Mouse (Mus musculus) hindbrain, embryonic 11.5 days (tissue): Measurements from ENCODE around the gene Tigd4. TPM values are rescaled to one million over a fixed set of nuclear protein-coding genes. Genes with fewer than 3 reads are reported as not detected.

Experiments
- ATAC-seq: fragments of 200-750 bp; cut with Nextera tagmentation; 2 replicates; pipeline ENCODE4 v1.8.0; 2017; ENCODE audit warnings: mild to moderate bottlenecking, moderate TSS enrichment, moderate library complexity; ENCODE audit not compliant: low FRiP score
- DNase-seq: peaks from one replicate; pipeline ENCODE4 v3.0.0-alpha.2; 2015; ENCODE audit warnings: low spot score
- H3K27ac ChIP-seq: fragments of 300-500 bp; sonication (generic); 2 replicates; pipeline ENCODE4 v1.5.1; 2014; ENCODE audit warnings: mild to moderate bottlenecking, low read depth, low read length
- H3K27me3 ChIP-seq: fragments of 300-500 bp; sonication (generic); 2 replicates; pipeline ENCODE4 v1.6.1; 2014; ENCODE audit warnings: mild to moderate bottlenecking, low read length, moderate library complexity, mixed read lengths; ENCODE audit not compliant: control insufficient read depth, insufficient read depth
- H3K36me3 ChIP-seq: fragments of 300-500 bp; sonication (generic); 2 replicates; pipeline ENCODE4 v1.6.1; 2014; ENCODE audit warnings: mild to moderate bottlenecking, low read length, moderate library complexity, mixed read lengths; ENCODE audit not compliant: control insufficient read depth, insufficient read depth
- H3K4me1 ChIP-seq: fragments of 300-500 bp; sonication (generic); replicated peaks from 2 replicates; pipeline ENCODE4 v1.6.1; 2014; ENCODE audit warnings: low read length, mixed read lengths; ENCODE audit not compliant: control insufficient read depth, insufficient read depth
- H3K4me2 ChIP-seq: fragments of 300-500 bp; sonication (generic); replicated peaks from 2 replicates; pipeline ENCODE4 v1.6.1; 2014; ENCODE audit warnings: mild to moderate bottlenecking, low read depth, low read length
- H3K4me3 ChIP-seq: fragments of 300-500 bp; sonication (generic); 2 replicates; pipeline ENCODE4 v1.5.1; 2014; ENCODE audit warnings: low read depth, low read length
- H3K9ac ChIP-seq: fragments of 300-500 bp; sonication (generic); 2 replicates; pipeline ENCODE4 v1.6.1; 2014; ENCODE audit warnings: low read depth, low read length
- H3K9me3 ChIP-seq: fragments of 300-500 bp; sonication (generic); 2 replicates; pipeline ENCODE4 v1.6.1; 2016; ENCODE audit warnings: low read length; ENCODE audit not compliant: control insufficient read depth
- WGBS: fragments of 180-500 bp; shearing (Covaris S2); extraction: QIAGEN DNeasy Blood & Tissue Kit; methylation state at CpG from one replicate; pipeline ENCODE4 v1.1.7; 2014; 5-methylcytosine and 5-hydroxymethylcytosine counted together
- polyA plus RNA-seq: library from polyadenylated mRNA; unstranded; fragments of >200 nt; fragmentation: Nextera tagmentation; extraction: Ambion mirVana; gene quantifications from 2 replicates; pipeline ENCODE4 v1.2.1, GENCODE M21; 2014

The Tigd4 gene
- polyA plus RNA-seq, 1 experiment from 2014 or later = 0.05 TPM

DNA sequence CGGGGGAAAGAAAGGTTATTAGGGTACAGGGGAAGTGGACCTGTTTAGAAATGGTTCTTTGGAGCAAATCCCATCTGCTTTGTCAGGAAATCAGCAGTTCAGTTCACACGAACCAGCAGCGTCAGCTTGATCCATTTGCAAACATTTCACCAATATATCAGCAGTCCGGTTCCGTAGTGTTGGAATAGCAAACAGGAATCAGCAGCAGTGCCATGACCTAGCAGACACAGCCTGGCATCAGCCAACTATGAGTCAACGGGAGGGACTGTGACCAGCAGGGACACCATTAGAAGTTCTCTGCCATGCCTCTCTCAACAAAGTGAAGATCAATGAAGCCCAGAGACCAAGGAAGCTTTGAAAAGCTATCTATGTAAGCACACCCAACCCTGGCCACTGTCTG lies 26.4 kb downstream of the Tigd4 start:
- DNase-seq = no peak
- Histone ChIP-seq H3K36me3 (no peaks in the 10 kb centered on the region), H3K9ac (no peak overlapping the region), H3K4me3 (no peak overlapping the region), H3K4me1 (no peaks in the 10 kb centered on the region), H3K27ac (no peak overlapping the region), H3K27me3 (no peaks in the 10 kb centered on the region), H3K9me3 (no peaks in the 10 kb centered on the region), H3K4me2 (no peak overlapping the region)
- ATAC-seq = no peak
- 93% methylated on average over 6 of the region's 6 CpGs for WGBS

DNA sequence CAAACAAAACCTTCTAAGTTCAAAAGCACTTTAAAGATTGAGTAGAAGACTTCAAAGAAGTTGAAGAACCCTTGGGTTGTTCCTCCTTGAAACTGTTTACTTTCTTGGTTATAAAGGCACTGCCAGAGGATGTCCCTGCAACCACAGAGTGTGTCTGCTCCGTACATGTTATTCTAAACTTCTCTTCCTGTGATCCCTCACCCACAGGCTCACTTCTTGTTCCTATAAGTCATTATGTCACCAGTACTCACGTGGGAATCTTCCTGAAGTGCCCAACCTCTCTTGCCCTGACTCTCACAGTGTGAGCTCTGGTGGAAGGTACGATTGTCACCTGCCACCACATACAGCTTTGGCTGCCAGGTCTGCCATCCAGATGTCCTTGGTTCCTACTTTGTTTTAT lies 28.7 kb downstream of the Tigd4 start:
- DNase-seq = no peak
- no peak overlapping the region for H3K9ac ChIP-seq
- WGBS = 65% methylated on average over 3 of the region's 3 CpGs
- H3K27ac ChIP-seq = no peak overlapping the region
- no peaks in the 10 kb centered on the region for H3K27me3 ChIP-seq
- no peaks in the 10 kb centered on the region for H3K36me3 ChIP-seq
- no peak for ATAC-seq
- H3K4me3 ChIP-seq = no peak overlapping the region
- no peaks in the 10 kb centered on the region for H3K4me1 ChIP-seq
- no peak overlapping the region for H3K4me2 ChIP-seq
- no peaks in the 10 kb centered on the region for H3K9me3 ChIP-seq

DNA sequence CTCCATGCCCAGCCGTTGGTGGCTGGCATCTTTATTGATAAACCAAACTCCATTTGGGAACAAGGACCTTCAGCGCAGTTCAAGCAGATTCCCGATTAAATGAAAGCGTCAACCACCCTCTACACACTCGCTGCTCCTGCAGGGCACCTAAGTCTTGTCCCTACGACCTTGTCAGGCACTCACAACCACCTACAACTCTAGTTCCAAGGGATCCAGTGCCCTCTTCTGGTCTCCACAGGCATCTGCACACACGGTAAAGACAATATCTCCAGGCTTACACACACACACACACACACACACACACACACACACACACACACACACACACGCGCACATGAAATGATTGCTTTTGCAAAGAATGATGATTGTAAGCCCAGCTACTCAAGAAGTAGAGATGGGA lies 38.2 kb downstream of the Tigd4 start:
- WGBS = 97% methylated on average over 9 of the region's 9 CpGs
- no peak overlapping the region for H3K4me2 ChIP-seq
- no peaks in the 10 kb centered on the region for H3K27me3 ChIP-seq
- H3K4me1 ChIP-seq = no peaks in the 10 kb centered on the region
- DNase-seq (no peak), ATAC-seq (no peak)
- no peak overlapping the region for H3K9ac ChIP-seq
- H3K36me3 ChIP-seq = no peaks in the 10 kb centered on the region
- H3K4me3 ChIP-seq = no peak overlapping the region
- H3K9me3 ChIP-seq = no peaks in the 10 kb centered on the region
- H3K27ac ChIP-seq = no peak overlapping the region

DNA sequence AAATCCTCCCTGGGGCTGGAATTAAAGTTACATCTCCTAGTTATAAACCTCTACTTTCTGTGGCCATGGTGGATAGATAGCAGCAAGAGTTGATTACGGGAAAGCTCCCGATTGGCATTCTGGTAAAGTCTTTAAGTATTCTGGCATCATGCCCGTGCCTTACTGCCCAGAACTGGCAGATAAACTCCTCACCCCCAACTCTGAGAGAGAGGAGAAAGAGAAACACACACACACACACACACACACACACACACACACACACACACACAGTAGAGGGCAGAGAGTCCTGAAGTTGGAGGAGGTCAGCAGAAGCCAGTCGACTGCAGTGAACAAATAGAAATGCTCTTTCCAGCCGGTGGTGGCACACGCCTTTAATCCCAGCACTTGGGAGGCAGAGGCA lies 43.7 kb downstream of the Tigd4 start:
- H3K9me3 ChIP-seq = no peaks in the 10 kb centered on the region
- 92% methylated on average over 6 of the region's 6 CpGs for WGBS

DNA sequence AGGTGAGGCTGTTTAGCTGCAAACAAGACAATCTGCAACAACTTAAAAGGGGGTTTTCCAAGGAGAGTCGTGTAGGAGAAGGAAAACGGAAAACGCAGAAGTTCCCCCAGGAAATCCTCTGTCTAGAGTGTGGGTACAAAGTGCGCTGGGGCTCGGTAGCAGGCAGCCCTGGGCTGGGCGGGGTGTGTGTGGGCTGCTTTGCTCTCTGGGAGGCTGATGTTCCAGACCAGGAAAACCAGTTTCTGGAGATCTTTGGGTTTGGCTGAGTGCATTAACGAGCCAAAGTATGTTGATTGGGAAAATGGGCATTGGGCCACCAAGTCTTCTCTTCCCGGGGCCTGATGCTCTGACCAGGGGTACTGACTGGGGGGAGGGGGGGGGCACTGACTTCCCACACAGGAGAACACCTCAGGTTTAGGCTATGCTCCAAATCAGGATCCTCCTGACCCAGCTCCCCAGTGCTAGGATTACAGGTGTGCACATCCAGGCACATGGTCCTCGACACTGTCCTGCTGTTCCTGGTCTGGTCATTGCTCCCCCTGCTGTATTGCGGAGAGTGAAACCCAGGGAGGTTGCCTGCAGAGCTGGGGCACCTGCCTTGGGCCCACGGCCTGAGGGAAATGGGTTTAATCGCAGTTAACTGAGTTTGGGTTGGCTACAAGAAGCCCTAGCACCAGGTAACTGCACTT lies 44.7 kb downstream of the Tigd4 start:
- ATAC-seq = no peak
- Histone ChIP-seq H3K27ac (no peak overlapping the region), H3K4me1 (no peaks in the 10 kb centered on the region), H3K9ac (no peak overlapping the region), H3K9me3 (no peaks in the 10 kb centered on the region), H3K36me3 (no peaks in the 10 kb centered on the region), H3K4me3 (no peak overlapping the region), H3K27me3 (no peaks in the 10 kb centered on the region), H3K4me2 (no peak overlapping the region)
- DNase-seq = no peak
- WGBS = 67% methylated on average over 12 of the region's 12 CpGs

More for the DNA sequence above, 43.7 kb downstream of the Tigd4 start:
- H3K27me3 ChIP-seq = no peaks in the 10 kb centered on the region
- H3K4me1 ChIP-seq = no peaks in the 10 kb centered on the region
- ATAC-seq (no peak), DNase-seq (no peak)
- H3K4me3 ChIP-seq = no peak overlapping the region
- H3K36me3 ChIP-seq = no peaks in the 10 kb centered on the region
- no peak overlapping the region for H3K4me2 ChIP-seq
- H3K9ac ChIP-seq = no peak overlapping the region
- no peak overlapping the region for H3K27ac ChIP-seq

DNA sequence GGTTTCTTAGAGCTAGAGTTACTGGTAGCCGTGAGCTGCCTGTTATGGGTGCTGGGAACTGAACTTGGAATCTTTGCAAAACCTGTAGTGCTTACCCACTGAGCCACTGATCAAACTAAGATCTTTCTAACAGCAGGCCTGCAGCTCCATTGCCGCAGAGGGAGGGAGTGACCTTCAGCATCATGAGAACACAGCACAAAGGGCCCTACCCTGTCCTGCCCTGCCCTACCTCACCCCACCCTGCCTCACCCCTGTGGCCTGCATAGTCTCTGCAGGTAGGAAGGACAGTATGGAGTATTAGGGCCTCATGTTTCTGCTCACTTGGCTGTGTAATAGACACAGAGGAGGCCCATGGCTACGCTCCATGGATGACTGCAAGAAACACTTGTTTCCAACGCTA lies 45.5 kb downstream of the Tigd4 start:
- DNase-seq (no peak), ATAC-seq (no peak)
- Histone ChIP-seq H3K9ac (no peak overlapping the region), H3K36me3 (no peaks in the 10 kb centered on the region), H3K27ac (no peak overlapping the region), H3K9me3 (no peaks in the 10 kb centered on the region), H3K4me1 (no peaks in the 10 kb centered on the region), H3K27me3 (no peaks in the 10 kb centered on the region), H3K4me2 (no peak overlapping the region), H3K4me3 (no peak overlapping the region)
- 75% methylated on average over 4 of the region's 4 CpGs for WGBS

DNA sequence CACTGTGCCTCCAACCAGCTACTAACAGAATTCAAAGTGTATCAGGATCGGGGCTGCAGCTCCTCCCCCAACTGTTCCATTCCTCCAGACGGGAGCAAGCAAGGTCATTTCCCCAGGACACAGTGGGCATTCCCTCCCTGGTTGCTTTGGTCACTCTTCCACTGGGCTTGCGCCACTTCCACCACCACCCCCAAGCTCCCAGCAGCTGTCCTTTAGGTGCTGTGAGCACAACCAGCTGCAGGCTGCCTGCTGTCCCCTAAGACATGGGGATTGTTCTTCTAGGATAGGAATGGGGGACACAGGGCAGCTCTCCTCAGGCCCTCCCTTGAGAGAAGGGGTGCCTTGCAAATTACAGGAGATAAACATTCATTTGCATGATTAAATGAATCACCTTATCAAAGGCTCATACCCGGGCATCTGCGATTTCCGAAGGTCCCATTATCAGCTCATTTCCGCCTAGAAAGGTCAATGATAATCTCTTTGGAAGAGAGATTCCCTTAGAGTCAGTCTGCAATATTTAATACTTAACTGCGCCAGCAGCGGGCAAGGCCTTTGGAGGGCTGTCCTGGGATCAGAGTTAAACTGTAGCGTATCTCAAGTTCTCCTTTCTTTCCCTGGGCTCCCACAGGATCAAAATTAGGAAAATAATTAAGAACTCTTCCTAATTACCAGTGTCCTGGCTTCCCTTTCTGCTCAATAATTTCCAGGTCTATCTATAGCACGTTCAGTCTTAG lies 46.6 kb downstream of the Tigd4 start:
- Histone ChIP-seq H3K9me3 (no peaks in the 10 kb centered on the region), H3K36me3 (no peaks in the 10 kb centered on the region), H3K9ac (no peak overlapping the region), H3K27me3 (no peaks in the 10 kb centered on the region), H3K4me1 (no peaks in the 10 kb centered on the region), H3K4me3 (no peak overlapping the region), H3K27ac (no peak overlapping the region), H3K4me2 (no peak overlapping the region)
- DNase-seq (no peak), ATAC-seq (no peak)
- WGBS = 43% methylated on average over 11 of the region's 11 CpGs

DNA sequence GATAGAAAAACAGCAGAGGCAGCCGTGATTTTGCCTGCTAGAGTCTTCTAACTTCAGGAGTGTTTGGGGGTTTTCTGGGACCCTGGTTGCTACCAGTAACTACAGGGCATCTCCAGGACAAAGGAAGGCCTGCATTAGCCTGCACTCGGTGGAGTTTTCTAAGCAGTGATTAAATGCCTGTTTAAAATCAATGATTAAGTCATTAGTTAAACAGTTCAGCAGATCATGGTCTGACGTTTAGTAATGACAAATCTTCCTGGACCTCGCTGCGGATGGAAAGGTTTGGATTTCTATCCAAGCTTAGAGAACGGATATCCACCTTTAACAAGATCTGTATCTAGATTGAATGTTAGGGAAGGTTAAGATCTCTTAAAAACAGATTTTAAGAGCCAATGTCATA lies 47.2 kb downstream of the Tigd4 start:
- H3K36me3 ChIP-seq = no peaks in the 10 kb centered on the region
- H3K9me3 ChIP-seq = no peaks in the 10 kb centered on the region

DNA sequence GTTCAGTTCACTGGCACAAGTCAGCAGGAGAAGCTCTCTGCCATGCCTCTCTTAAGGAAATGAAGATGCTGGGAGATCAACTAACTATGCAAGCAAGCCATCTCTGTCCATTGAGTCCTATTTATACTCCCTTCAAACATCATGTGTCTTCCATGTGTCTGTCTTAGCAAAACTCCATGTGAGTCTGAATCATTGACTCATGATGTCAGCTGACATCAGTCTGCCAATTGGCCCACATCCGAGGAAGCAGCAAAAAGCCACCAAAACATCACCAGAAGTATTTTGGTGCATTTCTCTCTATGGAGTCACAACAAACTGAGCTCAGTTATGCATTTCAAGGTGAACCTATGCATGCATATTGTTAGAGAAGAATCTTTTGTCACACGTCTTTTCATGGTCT lies 48.0 kb downstream of the Tigd4 start:
- Histone ChIP-seq H3K9ac (no peak overlapping the region), H3K4me3 (no peak overlapping the region), H3K4me2 (no peak overlapping the region), H3K36me3 (no peaks in the 10 kb centered on the region), H3K9me3 (no peaks in the 10 kb centered on the region), H3K27ac (no peak overlapping the region), H3K27me3 (no peaks in the 10 kb centered on the region), H3K4me1 (no peaks in the 10 kb centered on the region)
- DNase-seq = no peak
- ATAC-seq = no peak
- WGBS = 85% methylated on average over 2 of the region's 2 CpGs

More for the DNA sequence above, 47.2 kb downstream of the Tigd4 start:
- 44% methylated on average over 6 of the region's 6 CpGs for WGBS
- DNase-seq (no peak), ATAC-seq (no peak)
- H3K27ac ChIP-seq = no peak overlapping the region
- no peak overlapping the region for H3K4me2 ChIP-seq
- no peak overlapping the region for H3K4me3 ChIP-seq
- no peaks in the 10 kb centered on the region for H3K27me3 ChIP-seq
- no peak overlapping the region for H3K9ac ChIP-seq
- H3K4me1 ChIP-seq = no peaks in the 10 kb centered on the region
